In genomic region chr11:44610971-44611781, GRCm38 (mm10) we compare ENCODE assay signal across 8 mouse cellular contexts. TPM values are rescaled to one million over a fixed set of nuclear protein-coding genes. Genes with fewer than 3 reads are reported as not detected.
DNase-seq lines count a peak whose midpoint lies in the region; ATAC-seq and TF ChIP-seq lines count a peak whose summit lies in the region.

No protein-coding gene starts in this region.

- H3K4me2 ChIP-seq in heart, embryonic 13.5 days, result peak overlapping the region; percentile 94
- peak overlapping the region; percentile 62 for H3K4me2 ChIP-seq in liver, embryonic 12.5 days
- peak overlapping the region; percentile 86 for H3K4me2 ChIP-seq in neural tube, embryonic 11.5 days (ENCODE audit: low read depth)
- H3K4me2 ChIP-seq in stomach, embryonic 16.5 days (ENCODE audit: low read depth, low read length), result peak overlapping the region; percentile 59

- peak; percentile 58; the same call in 1 of the 2 replicates for ATAC-seq in heart, embryonic 13.5 days (ENCODE audit: extremely low read depth, insufficient number of reproducible peaks, low FRiP score, low TSS enrichment)
- no peak for ATAC-seq in liver, embryonic 12.5 days
- ATAC-seq in neural tube, embryonic 11.5 days (ENCODE audit: insufficient read depth, low FRiP score, low TSS enrichment), result peak; percentile 77
- peak; percentile 72 for ATAC-seq in stomach, embryonic 16.5 days (ENCODE audit: insufficient read depth, low FRiP score)

- H3K4me3 ChIP-seq in bone marrow macrophage, adult 2 months (ENCODE audit: insufficient read depth, low read length), result peak overlapping the region; percentile 15
- H3K4me3 ChIP-seq in embryonic fibroblast, embryonic 13.5 days (ENCODE audit: insufficient read depth, low read length), result peak overlapping the region; percentile 14
- peak overlapping the region; percentile 54 for H3K4me3 ChIP-seq in heart, embryonic 13.5 days
- H3K4me3 ChIP-seq in liver, embryonic 12.5 days, result peak overlapping the region; percentile 35
- peak overlapping the region; percentile 37 for H3K4me3 ChIP-seq in neural tube, embryonic 11.5 days (ENCODE audit: low read depth, low read length)
- peak overlapping the region; percentile 39 for H3K4me3 ChIP-seq in stomach, embryonic 16.5 days (replicated peaks; ENCODE audit: low read length)

- peak; percentile 81 for DNase-seq in 3T3-L1 (ENCODE audit: low read depth, low spot score)
- DNase-seq in kidney, postnatal 14 days, result peak; percentile 90
- peak; percentile 93 for DNase-seq in neural tube, embryonic 11.5 days (ENCODE audit: low spot score)

- peak; percentile 87 for TF ChIP-seq CTCF in bone marrow macrophage, adult 2 months (IDR thresholded peaks at IDR 0.05; ENCODE audit: low read depth, low read length)
- peak; percentile 90 for TF ChIP-seq CTCF in embryonic fibroblast, embryonic 13.5 days (IDR thresholded peaks at IDR 0.05; ENCODE audit: borderline replicate concordance, insufficient read depth, low read length)

- no peaks in the 10 kb centered on the region for H3K4me1 ChIP-seq in bone marrow macrophage, adult 2 months (ENCODE audit: control insufficient read depth, insufficient read depth, low read length)
- H3K4me1 ChIP-seq in embryonic fibroblast, embryonic 13.5 days (ENCODE audit: control insufficient read depth, insufficient read depth, low read length), result peaks cover 7% of the 10 kb centered on the region; the same call in 1 of the 2 replicates
- peaks cover 28% of the 10 kb centered on the region for H3K4me1 ChIP-seq in heart, embryonic 13.5 days
- H3K4me1 ChIP-seq in liver, embryonic 12.5 days, result peaks cover 10% of the 10 kb centered on the region
- H3K4me1 ChIP-seq in neural tube, embryonic 11.5 days (ENCODE audit: control insufficient read depth, insufficient read depth, low read length), result peaks cover 15% of the 10 kb centered on the region
- peaks cover 25% of the 10 kb centered on the region for H3K4me1 ChIP-seq in stomach, embryonic 16.5 days (ENCODE audit: control insufficient read depth, insufficient read depth, low read length)

- no peaks in the 10 kb centered on the region for H3K36me3 ChIP-seq in heart, embryonic 13.5 days
- no peaks in the 10 kb centered on the region for H3K36me3 ChIP-seq in liver, embryonic 12.5 days
- H3K36me3 ChIP-seq in neural tube, embryonic 11.5 days (ENCODE audit: control insufficient read depth, insufficient read depth, low read length), result no peaks in the 10 kb centered on the region
- no peaks in the 10 kb centered on the region for H3K36me3 ChIP-seq in stomach, embryonic 16.5 days (ENCODE audit: control insufficient read depth, insufficient read depth, low read length)

- no peak for TF ChIP-seq POLR2A in bone marrow macrophage, adult 2 months (IDR thresholded peaks at IDR 0.05; ENCODE audit: borderline replicate concordance, low read depth, low read length)
- TF ChIP-seq POLR2A in embryonic fibroblast, embryonic 13.5 days (IDR thresholded peaks at IDR 0.05; ENCODE audit: low read depth, low read length), result no peak

- H3K9ac ChIP-seq in heart, embryonic 13.5 days, result peak overlapping the region; percentile 71
- no peak overlapping the region for H3K9ac ChIP-seq in liver, embryonic 12.5 days
- H3K9ac ChIP-seq in neural tube, embryonic 11.5 days (ENCODE audit: low read length), result peak overlapping the region; percentile 50
- H3K9ac ChIP-seq in stomach, embryonic 16.5 days (ENCODE audit: low read length), result no peak overlapping the region; the same call in 1 of the 2 replicates

- WGBS in heart, embryonic 13.5 days, result under 1% methylated on average over 45 of the region's 45 CpGs
- under 1% methylated on average over 45 of the region's 45 CpGs for WGBS in liver, embryonic 12.5 days (ENCODE audit: insufficient replicate concordance)
- under 1% methylated on average over 45 of the region's 45 CpGs for WGBS in neural tube, embryonic 11.5 days
- WGBS in stomach, embryonic 16.5 days, result 1% methylated on average over 45 of the region's 45 CpGs

- H3K27me3 ChIP-seq in heart, embryonic 13.5 days (replicated peaks), result peaks cover 54% of the 10 kb centered on the region
- H3K27me3 ChIP-seq in liver, embryonic 12.5 days (replicated peaks), result peaks cover 71% of the 10 kb centered on the region
- peaks cover 31% of the 10 kb centered on the region for H3K27me3 ChIP-seq in neural tube, embryonic 11.5 days (ENCODE audit: control insufficient read depth, insufficient read depth, low read length)
- peaks cover 45% of the 10 kb centered on the region for H3K27me3 ChIP-seq in stomach, embryonic 16.5 days (ENCODE audit: control insufficient read depth, insufficient read depth, low read length)

- H3K27ac ChIP-seq in bone marrow macrophage, adult 2 months (ENCODE audit: insufficient read depth, low read depth, low read length), result no peak overlapping the region
- no peak overlapping the region for H3K27ac ChIP-seq in embryonic fibroblast, embryonic 13.5 days (ENCODE audit: insufficient read depth, low read length)
- no peak overlapping the region for H3K27ac ChIP-seq in heart, embryonic 13.5 days (replicated peaks)
- no peak overlapping the region for H3K27ac ChIP-seq in liver, embryonic 12.5 days
- H3K27ac ChIP-seq in neural tube, embryonic 11.5 days (ENCODE audit: low read depth, low read length), result 0 out of 2 replicates have a peak overlapping the region, but pooled peaks have one; percentile 4
- H3K27ac ChIP-seq in stomach, embryonic 16.5 days (ENCODE audit: low read length), result no peak overlapping the region

- no peaks in the 10 kb centered on the region for H3K9me3 ChIP-seq in heart, embryonic 13.5 days
- H3K9me3 ChIP-seq in liver, embryonic 12.5 days (replicated peaks), result no peaks in the 10 kb centered on the region
- H3K9me3 ChIP-seq in neural tube, embryonic 11.5 days (ENCODE audit: control insufficient read depth, low read length), result no peaks in the 10 kb centered on the region
- no peaks in the 10 kb centered on the region for H3K9me3 ChIP-seq in stomach, embryonic 16.5 days (replicated peaks; ENCODE audit: control insufficient read depth, low read length)

RNA-seq across cellular contexts. Expression of gene Ebf1, which starts 5.9 kb away (rescaled TPM):
- polyA plus RNA-seq in bone marrow macrophage, adult 2 months (2012; ENCODE audit: insufficient read depth, insufficient read length, missing spikeins), result 0.32 and 0.49 TPM in 2 replicates
- polyA plus RNA-seq in embryonic fibroblast, embryonic 13.5 days (2011; ENCODE audit: insufficient read length, low read depth, missing spikeins), result 26.9 and 55.9 TPM in 2 replicates
- 12.9 and 13.0 TPM in 2 replicates for polyA plus RNA-seq in heart, embryonic 13.5 days (2015; fragmentation: Nextera tagmentation; extraction: Ambion mirVana)
- polyA plus RNA-seq in liver, embryonic 12.5 days (2016; fragmentation: Nextera tagmentation; extraction: Ambion mirVana), result 0.26 and 0.41 TPM in 2 replicates
- 104 and 113 TPM in 2 replicates for polyA plus RNA-seq in neural tube, embryonic 11.5 days (2014; fragmentation: Nextera tagmentation; extraction: Ambion mirVana)
- polyA plus RNA-seq in stomach, embryonic 16.5 days (2015; fragmentation: Nextera tagmentation; extraction: Ambion mirVana), result 11.5 and 12.4 TPM in 2 replicates

Comparison
In these comparisons a context has a peak if more than half of its experiments do, and no peak if none do; other contexts are left out.
1. H3K9ac ChIP-seq: peak in heart, embryonic 13.5 days (single experiment) and neural tube, embryonic 11.5 days (single experiment); none in liver, embryonic 12.5 days (single experiment) and stomach, embryonic 16.5 days (single experiment).
2. Peak in every context shown above with its lines, with median percentiles within 50 percentile points of each other: DNase-seq, H3K4me3 ChIP-seq and H3K4me2 ChIP-seq.